Mouse (Mus musculus): ENCODE results near the gene Mtg1. TPM values are rescaled to one million over a fixed set of nuclear protein-coding genes. Genes with fewer than 3 reads are reported as not detected.
A peak's percentile ranks its signal among the peaks of the same experiment; 100 is the strongest.

Gene Mtg1
- polyA plus RNA-seq, 1 experiment from 2014 or later = 20.7 TPM

DNA sequence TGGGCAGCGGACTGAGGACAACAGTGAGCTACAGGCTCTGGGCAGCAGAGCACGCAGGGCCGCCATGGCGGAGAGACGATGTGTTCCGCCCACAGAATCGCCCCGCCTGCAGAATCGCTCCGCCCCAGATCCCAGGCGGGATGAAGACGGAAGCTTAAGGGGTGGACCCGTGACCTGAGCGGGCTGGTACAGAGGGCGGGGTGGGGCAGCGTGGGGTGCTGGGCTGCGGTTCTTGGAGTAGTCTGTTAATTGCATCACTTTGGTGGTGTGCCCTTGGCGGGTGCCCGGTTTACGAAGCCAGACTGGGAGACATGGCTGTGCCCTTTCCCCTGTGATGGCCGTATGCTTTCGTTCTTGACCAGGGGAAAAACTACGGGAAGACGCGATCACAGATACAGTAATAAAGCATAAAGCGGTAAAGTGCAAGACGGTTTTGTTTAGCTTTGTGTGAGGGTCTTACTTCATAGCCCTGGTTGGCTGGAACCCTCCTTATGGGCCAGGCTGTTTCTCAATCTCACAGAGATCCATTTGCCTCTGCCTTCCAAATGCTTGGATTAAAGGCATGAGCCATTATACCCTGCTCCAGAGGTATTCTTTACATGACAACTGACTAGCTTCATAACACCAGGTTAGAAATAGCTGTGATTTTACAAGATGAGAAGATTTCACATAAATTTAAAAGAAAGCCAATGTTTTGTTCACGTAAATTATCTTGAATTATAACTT lies 20.9 kb upstream of the Mtg1 start, which contains the start of gene Echs1:
Echs1 (minus strand) TSS at position 148 of the 726 bp plus-strand sequence.
- Histone ChIP-seq H3K4me1 (ENCODE audit: insufficient read depth, low read depth, low read length) (no peaks in the 10 kb centered on the region; the same call in 1 of the 2 replicates), H3K9ac (replicated peaks; ENCODE audit: low read depth) (peak within 1 kb of the TSS; percentile 74), H3K27me3 (replicated peaks; ENCODE audit: insufficient read depth, low read length) (no peaks in the 10 kb centered on the region), H3K4me2 (replicated peaks; ENCODE audit: low read depth, low read length) (peak within 1 kb of the TSS; percentile 83), H3K9me3 (ENCODE audit: low read length) (no peaks in the 10 kb centered on the region), H3K4me3 (ENCODE audit: low read depth, low read length) (peak within 1 kb of the TSS; percentile 82), H3K36me3 (ENCODE audit: insufficient read depth, low read length) (0 out of 2 replicates have a peak, but pooled peaks cover 3% of the 10 kb centered on the region), H3K27ac (ENCODE audit: low read length) (peak within 1 kb of the TSS; percentile 98)
- peak; percentile 96 for DNase-seq (ENCODE audit: low spot score)
- WGBS = 4% methylated on average over 28 of the region's 28 CpGs
- ATAC-seq = peak; percentile 93
- no peak; the same call in 1 of the 2 replicates for TF ChIP-seq EP300 (IDR thresholded peaks at IDR 0.05)
- TF ChIP-seq CTCF (IDR thresholded peaks at IDR 0.05) = no peak

DNA sequence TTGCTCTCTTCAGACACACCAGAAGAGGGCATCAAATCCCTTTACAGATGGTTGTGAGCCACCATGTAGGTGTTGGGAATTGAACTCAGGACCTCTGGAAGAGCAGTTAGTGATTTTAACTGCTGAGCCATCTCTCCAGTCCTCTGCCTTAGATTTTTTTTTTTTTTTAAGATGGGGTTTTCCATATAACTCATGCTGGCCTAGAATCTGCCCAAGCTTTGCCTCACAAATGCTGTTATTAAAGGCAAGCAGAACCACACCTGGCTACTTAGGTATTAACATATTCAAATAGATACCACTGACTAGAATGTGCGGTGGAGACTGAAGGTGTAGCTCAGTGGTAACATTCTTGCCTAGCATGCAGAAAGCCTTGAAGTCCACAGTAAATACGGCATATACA lies 16.9 kb upstream of the Mtg1 start:
- H3K27me3 ChIP-seq (replicated peaks; ENCODE audit: insufficient read depth, low read length) = no peaks in the 10 kb centered on the region
- DNase-seq (ENCODE audit: low spot score) = no peak
- peaks cover 4% of the 10 kb centered on the region; the same call in 1 of the 2 replicates for H3K4me1 ChIP-seq (ENCODE audit: insufficient read depth, low read depth, low read length)
- H3K4me3 ChIP-seq (ENCODE audit: low read depth, low read length) = no peak overlapping the region
- no peak for ATAC-seq
- H3K36me3 ChIP-seq (ENCODE audit: insufficient read depth, low read length) = no peaks in the 10 kb centered on the region
- TF ChIP-seq EP300 (IDR thresholded peaks at IDR 0.05) (no peak), CTCF (IDR thresholded peaks at IDR 0.05) (no peak)
- no peak overlapping the region for H3K4me2 ChIP-seq (replicated peaks; ENCODE audit: low read depth, low read length)
- H3K27ac ChIP-seq (ENCODE audit: low read length) = no peak overlapping the region
- H3K9ac ChIP-seq (replicated peaks; ENCODE audit: low read depth) = no peak overlapping the region
- WGBS = 86% methylated on average over 2 of the region's 2 CpGs
- no peaks in the 10 kb centered on the region for H3K9me3 ChIP-seq (ENCODE audit: low read length)

DNA sequence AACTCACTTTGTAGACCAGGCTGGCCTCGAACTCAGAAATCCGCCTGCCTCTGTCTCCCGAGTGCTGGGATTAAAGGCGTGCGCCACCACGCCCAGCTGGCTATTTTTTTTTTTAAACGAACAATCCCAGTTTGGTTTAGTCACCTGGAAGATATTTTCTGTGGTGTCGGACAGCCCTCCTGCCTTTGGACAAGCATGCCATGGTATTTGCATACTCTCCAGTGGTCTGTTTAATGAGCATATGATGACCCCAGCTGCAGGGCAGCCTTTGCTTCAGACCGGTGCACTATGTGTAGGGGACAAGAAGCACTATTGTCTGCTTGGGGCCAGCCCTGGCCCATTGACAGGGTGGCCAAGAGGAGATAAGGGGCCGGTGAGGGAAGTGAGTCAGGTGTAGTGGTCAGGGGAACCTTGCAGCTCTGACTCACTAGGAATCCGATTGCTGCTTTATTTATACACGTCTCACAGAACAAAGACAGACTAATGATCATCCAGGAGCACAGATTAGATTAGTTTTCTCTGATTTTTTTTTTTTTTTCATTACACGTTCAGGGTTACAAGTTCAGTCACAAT lies 15.9 kb upstream of the Mtg1 start:
- Histone ChIP-seq H3K9me3 (ENCODE audit: low read length) (no peaks in the 10 kb centered on the region), H3K27ac (ENCODE audit: low read length) (no peak overlapping the region), H3K9ac (replicated peaks; ENCODE audit: low read depth) (no peak overlapping the region), H3K4me2 (replicated peaks; ENCODE audit: low read depth, low read length) (no peak overlapping the region), H3K36me3 (ENCODE audit: insufficient read depth, low read length) (no peaks in the 10 kb centered on the region), H3K4me3 (ENCODE audit: low read depth, low read length) (no peak overlapping the region), H3K27me3 (replicated peaks; ENCODE audit: insufficient read depth, low read length) (no peaks in the 10 kb centered on the region), H3K4me1 (ENCODE audit: insufficient read depth, low read depth, low read length) (peaks cover 4% of the 10 kb centered on the region; the same call in 1 of the 2 replicates)
- TF ChIP-seq CTCF (IDR thresholded peaks at IDR 0.05) (no peak), EP300 (IDR thresholded peaks at IDR 0.05) (no peak)
- DNase-seq (ENCODE audit: low spot score) (no peak), ATAC-seq (no peak)
- 57% methylated on average over 13 of the region's 13 CpGs for WGBS

DNA sequence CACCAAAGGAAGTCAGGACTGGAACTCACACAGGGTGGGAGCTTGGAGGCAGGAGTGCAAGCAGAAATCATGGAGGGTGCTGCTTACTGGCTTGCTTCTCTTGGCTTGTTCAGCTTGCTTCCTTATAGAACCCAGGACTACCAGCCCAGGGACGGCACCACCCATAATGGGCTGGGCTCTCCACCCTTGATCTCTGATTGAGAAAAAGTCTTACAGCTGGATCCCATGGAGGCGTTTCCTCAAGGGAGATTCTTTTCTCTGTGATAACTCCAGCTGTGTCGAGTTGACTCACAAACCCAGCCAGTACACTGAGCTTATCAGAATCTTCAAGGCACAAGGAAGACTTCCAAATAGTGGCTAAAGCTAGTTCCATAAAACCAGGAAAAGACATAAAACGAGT lies 14.6 kb upstream of the Mtg1 start:
- H3K9me3 ChIP-seq (ENCODE audit: low read length) = no peaks in the 10 kb centered on the region
- no peak for ATAC-seq
- WGBS = 37% methylated on average over 4 of the region's 4 CpGs

DNA sequence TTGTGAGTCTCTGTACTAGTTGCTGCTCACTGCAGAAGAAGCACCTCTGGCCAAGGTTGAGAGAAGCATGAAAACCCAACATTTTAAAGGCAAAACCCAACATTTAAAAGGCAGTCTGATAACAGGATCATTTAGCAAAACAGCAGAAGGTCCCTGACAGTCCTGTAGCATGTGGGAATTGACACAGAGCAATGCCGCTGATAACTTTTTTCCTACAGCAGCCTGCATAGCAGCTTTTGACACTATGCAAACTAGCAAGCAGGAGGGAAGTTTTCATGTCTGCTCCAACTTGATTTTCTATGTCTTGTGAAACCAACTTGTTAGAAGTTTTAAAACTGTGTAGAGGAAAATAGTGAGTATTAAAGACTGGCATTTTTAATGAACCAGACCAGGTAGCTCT lies 13.0 kb upstream of the Mtg1 start:
- DNase-seq (ENCODE audit: low spot score) (no peak), ATAC-seq (no peak)
- Histone ChIP-seq H3K4me2 (replicated peaks; ENCODE audit: low read depth, low read length) (no peak overlapping the region), H3K9me3 (ENCODE audit: low read length) (no peaks in the 10 kb centered on the region), H3K27me3 (replicated peaks; ENCODE audit: insufficient read depth, low read length) (no peaks in the 10 kb centered on the region), H3K9ac (replicated peaks; ENCODE audit: low read depth) (no peak overlapping the region), H3K36me3 (ENCODE audit: insufficient read depth, low read length) (no peaks in the 10 kb centered on the region), H3K4me3 (ENCODE audit: low read depth, low read length) (no peak overlapping the region), H3K27ac (ENCODE audit: low read length) (no peak overlapping the region), H3K4me1 (ENCODE audit: insufficient read depth, low read depth, low read length) (peaks cover 10% of the 10 kb centered on the region)
- TF ChIP-seq CTCF (IDR thresholded peaks at IDR 0.05) = no peak
- TF ChIP-seq EP300 (IDR thresholded peaks at IDR 0.05) = no peak
- 92% methylated on average over 1 of the region's 1 CpGs for WGBS

More for the DNA sequence above, 14.6 kb upstream of the Mtg1 start:
- H3K27me3 ChIP-seq (replicated peaks; ENCODE audit: insufficient read depth, low read length) = no peaks in the 10 kb centered on the region
- no peak overlapping the region for H3K4me2 ChIP-seq (replicated peaks; ENCODE audit: low read depth, low read length)
- peaks cover 10% of the 10 kb centered on the region for H3K4me1 ChIP-seq (ENCODE audit: insufficient read depth, low read depth, low read length)
- TF ChIP-seq CTCF (IDR thresholded peaks at IDR 0.05) (no peak), EP300 (IDR thresholded peaks at IDR 0.05) (no peak)
- no peak overlapping the region for H3K4me3 ChIP-seq (ENCODE audit: low read depth, low read length)
- H3K27ac ChIP-seq (ENCODE audit: low read length) = no peak overlapping the region
- no peaks in the 10 kb centered on the region for H3K36me3 ChIP-seq (ENCODE audit: insufficient read depth, low read length)
- H3K9ac ChIP-seq (replicated peaks; ENCODE audit: low read depth) = no peak overlapping the region
- DNase-seq (ENCODE audit: low spot score) = no peak

DNA sequence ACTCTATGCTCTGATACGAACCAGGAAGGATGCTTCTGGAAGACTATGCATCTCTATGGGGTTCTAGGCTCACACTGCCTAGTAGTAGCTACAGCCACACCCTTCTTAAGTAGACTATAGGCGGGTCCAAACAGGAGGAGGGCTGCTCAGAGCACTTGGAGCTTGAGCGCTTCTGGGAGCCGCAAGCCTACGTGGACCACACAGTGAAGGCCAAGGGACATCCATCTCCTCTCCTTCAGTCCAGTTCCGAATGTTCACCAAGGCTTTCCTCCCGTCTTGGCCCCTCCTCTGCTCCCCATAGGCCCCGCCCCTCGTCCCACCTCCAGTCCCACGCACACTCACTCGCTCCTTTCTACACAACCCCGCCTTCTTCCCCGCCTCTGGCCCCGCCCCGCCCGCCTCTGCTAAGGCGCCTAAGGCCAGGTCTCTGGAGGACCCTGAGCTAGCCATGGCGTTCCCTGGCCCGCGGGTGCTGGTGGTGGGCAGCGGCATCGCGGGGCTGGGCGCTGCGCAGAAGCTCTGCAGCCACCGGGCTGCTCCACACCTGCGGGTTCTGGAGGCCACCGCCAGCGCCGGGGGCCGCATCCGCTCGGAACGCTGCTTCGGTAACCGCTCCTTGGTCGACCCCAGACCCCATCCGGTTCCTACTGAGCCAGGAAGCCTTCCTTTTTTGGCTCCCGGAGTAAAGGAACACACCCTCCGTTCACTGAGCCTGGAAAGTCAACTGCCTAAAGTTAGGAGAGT lies 11.9 kb upstream of the Mtg1 start:
- H3K27me3 ChIP-seq (replicated peaks; ENCODE audit: insufficient read depth, low read length) = no peaks in the 10 kb centered on the region
- H3K9me3 ChIP-seq (ENCODE audit: low read length) = no peaks in the 10 kb centered on the region
- H3K9ac ChIP-seq (replicated peaks; ENCODE audit: low read depth) = peak overlapping the region; percentile 75
- peaks cover 10% of the 10 kb centered on the region for H3K4me1 ChIP-seq (ENCODE audit: insufficient read depth, low read depth, low read length)
- WGBS = 3% methylated on average over 39 of the region's 40 CpGs
- H3K27ac ChIP-seq (ENCODE audit: low read length) = peak overlapping the region; percentile 55
- TF ChIP-seq CTCF (IDR thresholded peaks at IDR 0.05) (no peak), EP300 (IDR thresholded peaks at IDR 0.05) (no peak)
- H3K4me3 ChIP-seq (ENCODE audit: low read depth, low read length) = peak overlapping the region; percentile 65
- DNase-seq (ENCODE audit: low spot score) (peak; percentile 98), ATAC-seq (peak; percentile 98)
- H3K4me2 ChIP-seq (replicated peaks; ENCODE audit: low read depth, low read length) = peak overlapping the region; percentile 87
- H3K36me3 ChIP-seq (ENCODE audit: insufficient read depth, low read length) = peaks cover 5% of the 10 kb centered on the region; the same call in 1 of the 2 replicates
